Mouse (Mus musculus) ES-E14 (cell line): Measurements from ENCODE around the gene Fbxl17. TPM values are rescaled to one million over a fixed set of nuclear protein-coding genes. Genes with fewer than 3 reads are reported as not detected.

Experiments
- DNase-seq: peaks from one replicate; pipeline ENCODE4 v3.0.0-alpha.2; 2013; ENCODE audit warnings: low read depth, low spot score
- H3K27ac ChIP-seq: 2 replicates; pipeline ENCODE4 v1.5.1; 2012; ENCODE audit warnings: low read depth, mild to moderate bottlenecking, low read length, moderate library complexity, mixed read lengths; ENCODE audit not compliant: poor library complexity, insufficient read depth, severe bottlenecking
- H3K36me3 ChIP-seq: 2 replicates; pipeline ENCODE4 v1.6.1; 2012; ENCODE audit warnings: mild to moderate bottlenecking, low read length, moderate library complexity, mixed read lengths; ENCODE audit not compliant: control insufficient read depth, poor library complexity, insufficient read depth, severe bottlenecking
- H3K4me1 ChIP-seq, 2 experiments: fragments of 150-350 bp in 1 of 2; sonication (generic) in 1 of 2; 2 replicates each; pipeline ENCODE4 v1.6.1; 2012; ENCODE audit warnings: low read length in 2 of 2, mild to moderate bottlenecking in 1 of 2, mixed read lengths in 1 of 2; ENCODE audit not compliant: control insufficient read depth in 2 of 2, insufficient read depth in 2 of 2, poor library complexity in 1 of 2
- H3K4me3 ChIP-seq, 2 experiments: fragments of 150-350 bp in 1 of 2; sonication (generic) in 1 of 2; 2 replicates each; pipeline ENCODE4 v1.5.1; 2012; ENCODE audit warnings: low read length in 2 of 2, low read depth in 1 of 2, mild to moderate bottlenecking in 1 of 2, mixed read lengths in 1 of 2; ENCODE audit not compliant: insufficient read depth in 1 of 2, poor library complexity in 1 of 2, severe bottlenecking in 1 of 2
- H3K9ac ChIP-seq: 2 replicates; pipeline ENCODE4 v1.6.1; 2012; ENCODE audit warnings: low read depth, mild to moderate bottlenecking, low read length, mixed read lengths; ENCODE audit not compliant: poor library complexity, insufficient read depth, severe bottlenecking
- H3K9me3 ChIP-seq: fragments of 150-350 bp; sonication (generic); 2 replicates; pipeline ENCODE4 v1.6.1; 2012; ENCODE audit warnings: low read depth, mild to moderate bottlenecking, low read length; ENCODE audit not compliant: control insufficient read depth, insufficient read depth
- CHD2 ChIP-seq: IDR thresholded peaks from 2 replicates; pipeline ENCODE4 v1.6.1; 2014; ENCODE audit warnings: mild to moderate bottlenecking, low read depth, low read length, inconsistent platforms
- HCFC1 ChIP-seq: IDR thresholded peaks from 2 replicates; pipeline ENCODE4 v1.6.1; 2012; ENCODE audit warnings: low read length, inconsistent platforms, borderline replicate concordance; ENCODE audit not compliant: insufficient read depth
- MAFK ChIP-seq: IDR thresholded peaks from 2 replicates; pipeline ENCODE4 v1.6.1; 2014; ENCODE audit warnings: mild to moderate bottlenecking, low read depth, low read length, inconsistent platforms; ENCODE audit not compliant: insufficient read depth
- ZC3H11A ChIP-seq: IDR thresholded peaks from 2 replicates; pipeline ENCODE4 v1.6.1; 2012; ENCODE audit warnings: low read depth, mild to moderate bottlenecking, inconsistent platforms, low read length, borderline replicate concordance
- ZNF384 ChIP-seq: IDR thresholded peaks from 2 replicates; pipeline ENCODE4 v1.6.1; 2012; ENCODE audit warnings: low read depth, low read length, inconsistent platforms
- in situ Hi-C, 2 experiments: fragments of 600-800 bp; cut with MboI; formaldehyde crosslinking; loops; one replicate each; pipeline ENCODE4 v1.15.1; 2025; ENCODE audit warnings: low sequenced_read_pairs in 2 of 2, inconsistent platforms in 1 of 2; ENCODE audit not compliant: unreplicated experiment in 2 of 2
- total RNA-seq: library from RNA; depleted of rRNA; stranded (reverse); fragments of 300-350 nt; gene quantifications from 2 replicates; pipeline ENCODE4 v1.2.3, GENCODE M21; 2012

Gene Fbxl17
- total RNA-seq, 1 experiment, result 5.6 TPM

- H3K4me3 ChIP-seq, result no peak overlapping the region
- no peaks in the 10 kb centered on the region for H3K4me1 ChIP-seq
- in situ Hi-C loops, result no loop called here
- DNase-seq, result no peak
- no peak overlapping the region for H3K9ac ChIP-seq
- H3K27ac ChIP-seq, result no peak overlapping the region
- no peaks in the 10 kb centered on the region for H3K9me3 ChIP-seq
- TF ChIP-seq ZNF384 (no peak), MAFK (no peak), ZC3H11A (no peak), CHD2 (no peak), HCFC1 (no peak)
- no peaks in the 10 kb centered on the region for H3K36me3 ChIP-seq
Measured at GRCm38 (mm10) chr17:63287413-63287812, 212.4 kb downstream of the Fbxl17 start.

- 0 out of 2 replicates have a peak, but pooled peaks have one; percentile 6 for TF ChIP-seq MAFK
- no peak for TF ChIP-seq CHD2
- no peak for TF ChIP-seq ZC3H11A
- no peak for TF ChIP-seq ZNF384
- TF ChIP-seq HCFC1, result no peak
- no peak overlapping the region for H3K27ac ChIP-seq
- no peak overlapping the region for H3K4me3 ChIP-seq
- H3K36me3 ChIP-seq, result no peaks in the 10 kb centered on the region
- no peaks in the 10 kb centered on the region for H3K4me1 ChIP-seq
- no peaks in the 10 kb centered on the region for H3K9me3 ChIP-seq
- H3K9ac ChIP-seq, result no peak overlapping the region
- no peak for DNase-seq
- in situ Hi-C loops, result no loop called here
Measured at GRCm38 (mm10) chr17:63285265-63285939, 214.4 kb downstream of the Fbxl17 start.

- DNase-seq, result no peak
- Histone ChIP-seq H3K9me3 (no peaks in the 10 kb centered on the region), H3K4me1 (no peaks in the 10 kb centered on the region), H3K4me3 (no peak overlapping the region), H3K27ac (no peak overlapping the region), H3K9ac (no peak overlapping the region), H3K36me3 (no peaks in the 10 kb centered on the region)
- in situ Hi-C loops, result no loop called here
- TF ChIP-seq CHD2 (no peak), HCFC1 (no peak), MAFK (no peak), ZNF384 (no peak), ZC3H11A (no peak)
Measured at GRCm38 (mm10) chr17:63284074-63284473, 215.7 kb downstream of the Fbxl17 start.

- H3K27ac ChIP-seq, result no peak overlapping the region
- no peaks in the 10 kb centered on the region for H3K36me3 ChIP-seq
- H3K9ac ChIP-seq, result no peak overlapping the region
- TF ChIP-seq ZC3H11A (no peak), ZNF384 (no peak), CHD2 (no peak), MAFK (no peak), HCFC1 (no peak)
- no peaks in the 10 kb centered on the region for H3K9me3 ChIP-seq
- in situ Hi-C loops, result no loop called here
- no peak for DNase-seq
- no peaks in the 10 kb centered on the region for H3K4me1 ChIP-seq
- no peak overlapping the region for H3K4me3 ChIP-seq
Measured at GRCm38 (mm10) chr17:63282004-63282403, 217.8 kb downstream of the Fbxl17 start.

GRCm38 (mm10) chr17:63280990-63281389 lies 218.8 kb downstream of the Fbxl17 start:
- TF ChIP-seq ZNF384 (no peak), MAFK (no peak), HCFC1 (no peak), ZC3H11A (no peak), CHD2 (no peak)
- Histone ChIP-seq H3K9me3 (no peaks in the 10 kb centered on the region), H3K36me3 (no peaks in the 10 kb centered on the region), H3K27ac (no peak overlapping the region), H3K4me1 (no peaks in the 10 kb centered on the region), H3K9ac (no peak overlapping the region), H3K4me3 (no peak overlapping the region)
- DNase-seq, result no peak
- in situ Hi-C loops, result no loop called here
